Mouse (Mus musculus) c-Kit-positive CD71-negative TER-119-negative erythroid progenitor cells, embryonic 14.5 days (primary cell): ENCODE data around the gene Nemp1.

Experiments used
- DNase-seq: peaks from one replicate; pipeline ENCODE4 v3.0.0-alpha.2; 2013; ENCODE audit warnings: low read depth

Gene Nemp1

DNA sequence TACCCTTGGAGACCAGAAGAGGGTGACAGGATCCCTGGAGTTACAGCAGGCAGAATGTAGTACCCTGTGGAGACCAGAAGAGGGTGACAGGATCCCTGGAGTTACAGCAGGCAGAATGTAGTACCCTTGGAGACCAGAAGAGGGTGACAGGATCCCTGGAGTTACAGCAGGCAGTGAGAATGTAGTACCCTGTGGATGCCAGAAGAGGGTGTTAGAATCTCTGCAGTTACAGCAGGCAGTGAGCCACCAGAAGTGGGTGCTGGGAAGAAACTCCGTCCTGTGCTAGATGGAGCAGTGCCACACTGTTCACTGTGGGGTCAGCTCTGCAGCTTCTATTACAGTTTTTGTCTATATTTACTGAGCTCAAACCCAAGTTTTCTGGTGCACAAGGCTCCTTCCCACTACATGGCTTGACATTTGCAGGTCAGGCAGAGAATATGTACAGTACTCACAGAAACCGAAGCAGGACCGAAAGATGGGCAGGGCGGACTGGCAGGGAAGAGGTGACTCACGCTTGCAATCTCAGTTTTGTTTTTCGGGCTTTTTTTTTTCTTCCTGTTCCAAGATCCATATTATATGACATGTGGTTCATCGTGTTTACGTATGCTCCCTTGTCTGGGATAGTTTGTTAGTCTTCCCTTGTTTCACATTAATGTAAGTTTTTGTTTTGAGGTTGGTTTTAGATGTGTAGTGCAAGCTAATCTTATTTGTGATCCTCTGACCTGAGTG is 8.3 kb downstream of the Nemp1 start:
- DNase-seq = no peak

DNA sequence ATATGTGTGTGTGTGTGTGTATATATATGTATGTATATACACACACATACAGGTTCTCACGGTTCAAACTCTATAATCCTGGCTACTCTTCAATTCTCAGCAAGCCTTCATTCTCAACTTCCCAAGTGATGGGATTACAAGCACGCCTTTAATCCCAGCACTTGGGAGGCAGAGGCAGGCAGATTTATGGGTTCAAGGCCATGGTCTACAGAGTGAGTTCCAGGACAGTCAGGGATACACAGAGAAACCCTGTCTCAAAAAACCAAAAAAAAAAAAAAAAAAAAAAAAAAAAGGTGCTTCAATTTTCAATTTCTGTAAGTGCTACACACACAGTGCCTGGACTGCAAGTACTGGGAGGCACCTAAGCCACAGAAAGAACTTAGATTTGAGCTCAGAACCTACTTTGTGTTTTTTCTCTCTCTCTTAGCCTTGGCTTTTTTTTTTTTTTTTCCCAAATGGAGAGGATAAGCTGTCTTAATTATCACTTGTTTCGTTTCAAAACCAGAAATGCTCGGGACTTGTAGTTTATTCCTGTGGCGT is 9.2 kb downstream of the Nemp1 start:
- DNase-seq = no peak

GRCm38 (mm10) chr10:127676691-127677548 is 10.2 kb downstream of the Nemp1 start:
- peak; percentile 92 for DNase-seq

GRCm38 (mm10) chr10:127677591-127678336 is 11.1 kb downstream of the Nemp1 start:
- DNase-seq = peak; percentile 76

DNA sequence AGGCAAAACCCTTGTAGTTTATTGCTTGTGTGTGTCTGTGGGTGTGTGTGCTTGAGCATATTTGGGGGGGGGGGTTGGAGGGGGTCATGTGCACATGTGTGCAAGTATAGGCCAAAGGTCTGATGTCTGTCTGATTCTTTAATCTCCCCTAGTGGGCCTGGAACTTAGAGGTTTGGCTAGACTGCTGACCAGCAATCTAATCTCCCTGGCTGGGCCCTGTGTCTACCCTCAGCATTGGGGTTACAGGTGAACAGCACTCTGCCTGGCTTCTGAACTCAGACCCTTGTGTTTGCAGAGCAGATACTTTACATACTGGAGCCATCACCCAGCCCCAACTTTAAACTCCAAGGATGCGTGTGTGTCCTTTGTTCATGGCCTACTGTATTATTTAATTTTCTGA is 12.5 kb downstream of the Nemp1 start:
- DNase-seq = no peak

DNA sequence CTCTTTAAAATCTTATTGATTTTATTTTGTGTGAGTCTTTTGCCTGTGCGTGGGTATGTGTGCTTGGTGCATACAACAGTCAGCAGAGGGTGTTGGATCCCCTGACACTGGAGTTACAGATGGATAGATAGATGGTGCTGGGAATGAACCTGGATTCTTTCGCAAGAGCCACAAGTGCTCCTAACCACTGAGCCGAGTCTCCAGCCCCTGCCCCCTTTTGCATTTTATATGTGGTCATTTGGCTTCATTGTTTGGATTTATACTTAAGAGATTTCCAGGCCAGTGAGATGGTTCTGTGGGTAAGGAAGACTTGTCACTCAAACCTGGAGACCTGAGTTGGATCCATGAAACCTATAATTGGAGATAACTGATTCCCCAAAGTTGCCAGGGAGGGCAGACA is 13.2 kb downstream of the Nemp1 start:
- no peak for DNase-seq

GRCm38 (mm10) chr10:127682886-127683285 is 16.2 kb downstream of the Nemp1 start:
- no peak for DNase-seq

DNA sequence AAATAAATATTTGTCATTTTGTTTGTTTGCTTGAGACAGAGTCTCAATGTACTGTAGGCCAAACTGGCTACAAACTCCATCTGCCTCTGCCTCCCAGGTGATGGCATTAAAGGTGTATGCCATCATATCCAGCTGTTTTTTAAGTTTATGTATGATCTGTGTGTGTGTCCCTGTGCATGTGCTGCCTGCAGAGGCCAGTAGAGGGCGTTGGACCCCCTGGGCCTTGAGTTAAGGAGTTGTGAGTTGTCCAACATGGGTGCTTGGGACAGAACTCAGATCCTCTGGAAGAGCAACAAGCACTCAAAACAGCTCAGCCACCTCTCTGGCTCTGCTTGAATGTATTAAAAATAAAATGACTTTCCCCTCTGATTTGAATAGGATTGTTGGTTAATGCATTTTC is 24.4 kb downstream of the Nemp1 start:
- DNase-seq = no peak

DNA sequence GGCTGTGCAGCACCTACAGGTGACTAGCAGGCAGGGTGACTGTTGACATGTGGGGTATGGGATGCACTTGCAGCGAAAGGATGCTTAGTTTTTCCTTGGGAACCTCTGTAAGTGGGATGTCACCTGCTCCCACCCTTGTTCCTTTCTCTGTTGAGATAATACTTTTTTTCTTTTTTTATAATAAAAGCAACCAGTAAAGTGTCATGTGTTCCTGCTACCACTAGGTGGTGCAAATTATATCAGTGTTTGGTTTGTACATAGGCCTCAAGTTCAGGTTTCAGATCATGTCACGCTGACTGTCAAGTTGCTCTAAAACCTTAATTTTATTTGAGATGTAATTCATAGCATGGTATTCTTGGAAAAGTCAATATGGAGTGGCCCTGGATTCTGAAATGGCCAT is 27.9 kb downstream of the Nemp1 start:
- DNase-seq = peak; percentile 20

GRCm38 (mm10) chr10:127695775-127696174 is 29.1 kb downstream of the Nemp1 start:
- DNase-seq = no peak

- no peak for DNase-seq
Measured at GRCm38 (mm10) chr10:127698966-127699365, 32.3 kb downstream of the Nemp1 start.

DNA sequence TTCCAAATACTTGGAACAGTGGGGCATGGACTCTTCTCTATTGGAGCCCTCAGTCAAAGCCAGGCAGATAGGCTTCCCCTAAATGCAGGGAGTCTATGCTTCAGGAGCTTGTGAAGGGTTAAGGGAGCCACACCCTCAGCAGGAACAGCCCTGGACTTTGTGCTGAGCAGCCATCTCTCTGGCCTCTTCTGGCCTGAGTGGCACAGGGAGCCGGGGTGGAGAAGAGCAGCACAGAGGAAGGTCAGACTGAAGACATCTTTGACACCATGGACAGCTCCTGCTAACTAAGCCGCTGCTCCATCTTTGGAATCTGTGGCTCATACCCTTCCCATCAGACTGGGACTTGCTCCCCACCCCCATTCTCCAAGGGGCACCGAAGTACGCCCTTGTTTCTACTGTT is 36.6 kb downstream of the Nemp1 start:
- DNase-seq = peak; percentile 12

DNA sequence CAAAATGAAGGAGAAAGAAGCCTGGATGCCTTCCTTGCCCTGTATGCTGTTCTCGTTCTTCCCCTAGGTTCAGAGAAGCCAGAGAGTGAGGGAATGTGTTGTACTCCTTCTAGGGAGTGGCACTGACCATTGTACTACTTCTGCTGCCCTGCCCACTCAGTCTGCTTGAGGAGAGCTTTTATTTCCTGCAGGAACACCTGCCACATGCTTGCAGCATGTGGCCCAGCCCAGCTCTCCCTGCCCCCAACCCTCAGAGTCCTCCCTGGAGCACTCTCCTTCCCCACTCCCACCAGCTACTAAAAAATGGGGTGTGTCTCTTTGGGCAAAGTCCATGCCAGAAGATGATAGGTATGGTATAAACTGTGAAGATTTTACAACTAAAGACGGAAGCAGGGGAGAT is 37.6 kb downstream of the Nemp1 start:
- no peak for DNase-seq

DNA sequence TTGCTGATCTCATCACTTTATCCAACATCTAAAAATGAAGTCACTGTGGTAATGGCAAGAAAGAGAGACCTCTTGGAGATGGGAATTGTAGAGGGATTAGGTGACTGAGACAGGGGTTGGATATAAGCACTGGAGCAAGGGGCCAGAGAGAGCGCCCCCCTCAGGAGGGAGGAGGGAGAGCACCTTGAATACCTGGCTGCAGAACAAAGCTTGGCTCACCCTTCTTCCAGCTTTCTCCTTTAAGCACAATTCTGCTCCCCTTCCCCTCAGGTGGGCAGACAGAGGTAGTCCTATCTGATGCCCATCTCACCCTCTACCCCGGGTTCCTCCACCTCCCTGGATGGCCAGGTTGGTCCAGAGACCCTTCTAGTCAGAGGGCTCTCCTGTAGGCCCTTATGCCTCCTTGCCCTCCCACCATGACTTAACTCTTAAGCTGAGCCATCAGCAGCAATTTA is 38.1 kb downstream of the Nemp1 start, which contains the start of gene Myo1a:
Gene Myo1a (plus strand): TSS at position 405 of the 455 bp plus-strand sequence.
- DNase-seq = no peak

- no peak for DNase-seq
Measured at GRCm38 (mm10) chr10:127705783-127706182, 39.1 kb downstream of the Nemp1 start.

DNA sequence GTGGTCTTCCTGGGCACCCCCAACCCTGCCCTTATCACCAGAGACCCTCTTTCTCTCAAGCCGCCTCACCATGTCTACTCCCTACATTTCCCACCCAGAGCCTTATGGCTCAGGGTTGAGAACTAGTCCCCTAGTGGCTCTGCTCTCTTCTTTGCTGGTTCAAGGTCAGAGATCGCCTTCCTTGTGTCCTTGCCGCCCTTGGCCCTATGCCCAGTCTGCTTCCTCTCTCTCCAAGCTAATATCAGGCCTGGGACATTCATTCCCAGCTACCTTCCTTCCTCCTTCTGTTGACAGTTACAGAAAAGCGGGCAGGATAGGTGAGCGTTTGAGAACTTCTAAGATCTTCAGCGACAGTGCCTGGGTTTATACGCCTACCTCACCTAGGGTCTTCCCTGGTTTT is 41.0 kb downstream of the Nemp1 start:
- no peak for DNase-seq

GRCm38 (mm10) chr10:127708850-127709370 is 42.2 kb downstream of the Nemp1 start:
- no peak for DNase-seq

DNA sequence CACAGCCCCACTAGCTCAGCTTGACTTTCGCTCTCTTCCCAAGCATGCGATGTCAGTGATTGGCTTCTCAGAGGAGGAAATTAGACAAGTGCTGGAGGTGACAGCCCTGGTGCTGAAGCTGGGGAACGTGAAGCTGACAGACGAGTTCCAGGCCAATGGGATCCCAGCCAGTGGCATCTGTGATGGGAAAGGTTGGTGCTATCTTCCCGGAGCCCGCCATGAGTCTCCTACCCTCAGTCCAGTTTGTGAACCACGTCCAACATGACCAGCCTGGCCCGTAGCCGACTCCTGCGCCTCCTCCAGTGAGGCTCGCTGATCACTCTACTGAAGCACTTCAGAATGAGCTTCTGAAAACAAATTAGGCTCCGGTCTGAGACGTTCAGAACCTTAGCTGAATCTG is 43.6 kb downstream of the Nemp1 start:
- no peak for DNase-seq

GRCm38 (mm10) chr10:127712736-127713135 is 46.0 kb downstream of the Nemp1 start:
- DNase-seq = no peak

DNA sequence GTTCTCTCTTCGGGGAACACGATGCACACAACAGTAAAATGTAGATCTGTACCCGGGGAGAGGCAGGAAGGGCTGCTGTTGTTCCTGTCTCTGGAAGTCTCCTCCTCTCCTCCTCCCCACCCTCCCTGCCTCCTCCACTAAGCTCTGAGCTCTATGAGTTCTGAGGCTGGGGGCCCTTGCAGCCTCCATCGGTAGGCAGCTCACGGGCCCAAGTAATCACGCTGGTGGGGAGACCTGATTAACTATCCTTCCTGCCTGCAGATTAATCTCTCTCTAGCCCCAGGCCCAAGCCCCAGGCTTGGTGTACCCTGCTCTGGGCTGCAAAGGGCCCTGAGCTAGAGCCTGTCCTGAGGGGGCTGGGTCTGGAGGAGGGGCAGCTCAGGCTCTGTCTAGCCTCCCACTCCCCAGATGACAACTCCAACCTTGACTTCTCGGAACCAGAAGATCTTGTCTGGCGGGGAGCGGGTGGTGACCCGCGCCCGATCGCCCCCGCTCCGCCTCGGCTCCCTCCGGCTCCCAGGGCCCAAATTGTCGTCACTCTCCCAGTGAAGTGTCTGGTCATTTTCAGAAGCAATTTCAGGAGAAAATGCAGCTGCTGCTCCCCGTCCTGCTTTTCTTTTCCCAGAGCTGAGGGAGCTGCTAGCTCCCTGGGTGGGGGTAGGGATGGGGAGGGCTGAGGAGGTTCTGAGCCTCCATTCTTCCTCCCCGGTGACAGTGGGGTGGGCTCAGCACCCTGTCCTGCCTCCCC is 55.1 kb downstream of the Nemp1 start:
- no peak for DNase-seq

- no peak for DNase-seq
Measured at GRCm38 (mm10) chr10:127724178-127724577, 57.5 kb downstream of the Nemp1 start, which contains the start of gene Tac2. Tac2 (plus strand) TSS chr10:127724478.
